ENCODE assay signal across 8 mouse cellular contexts in genomic region chr6:113604432-113605223, GRCm38 (mm10). TPM values are rescaled to one million over a fixed set of nuclear protein-coding genes. Genes with fewer than 3 reads are reported as not detected.
DNase-seq lines count a peak whose midpoint lies in the region; ATAC-seq and TF ChIP-seq lines count a peak whose summit lies in the region.

TSS of gene Brk1 (plus strand) at chr6:113604772.

- TF ChIP-seq CTCF in layer of hippocampus, adult 2 months (conservative IDR thresholded peaks at IDR 0.05) = peak; percentile 78
- peak; percentile 63; the same call in 1 of the 2 replicates for TF ChIP-seq CTCF in lung, embryonic 14.5 days (IDR thresholded peaks at IDR 0.05; ENCODE audit: low read depth)
- TF ChIP-seq CTCF in olfactory bulb, adult 2 months (IDR thresholded peaks at IDR 0.05; ENCODE audit: insufficient read depth, low read depth, low read length) = peak; percentile 30; the same call in 1 of the 2 replicates
- peak; percentile 89 for TF ChIP-seq CTCF in thymus, adult 2 months (IDR thresholded peaks at IDR 0.05; ENCODE audit: borderline replicate concordance, control insufficient read depth, extremely low read depth, insufficient read depth, low read length, poor library complexity)

- peak; percentile 98 for DNase-seq in ES-CJ7 (ENCODE audit: low read depth, low spot score)
- DNase-seq in cerebellum, adult 11 months = peak; percentile 92
- peak; percentile 77 for DNase-seq in heart, postnatal 25 days (ENCODE audit: low spot score)
- DNase-seq in layer of hippocampus, adult 2 months (ENCODE audit: low spot score in 2 of 2) = peak; percentile 89 to 92
- DNase-seq in lung, embryonic 14.5 days = peak; percentile 95
- DNase-seq in thymus, adult 2 months = peak; percentile 84

- peak; percentile 95 for ATAC-seq in forebrain, embryonic 15.5 days (replicated peaks)
- peak; percentile 94 for ATAC-seq in lung, embryonic 14.5 days (ENCODE audit: insufficient read depth)

- peaks cover 22% of the 10 kb centered on the region for H3K4me1 ChIP-seq in forebrain, embryonic 15.5 days
- H3K4me1 ChIP-seq in lung, embryonic 14.5 days (ENCODE audit: insufficient read depth) = no peaks in the 10 kb centered on the region; the same call in 1 of the 2 replicates
- peaks cover 13% of the 10 kb centered on the region for H3K4me1 ChIP-seq in olfactory bulb, adult 2 months (ENCODE audit: control insufficient read depth, insufficient read depth, low read length)
- peaks cover 7% of the 10 kb centered on the region for H3K4me1 ChIP-seq in thymus, adult 2 months (replicated peaks; ENCODE audit: control insufficient read depth, insufficient read depth, low read length)

- peak; percentile 73 for TF ChIP-seq POLR2A in olfactory bulb, adult 2 months (IDR thresholded peaks at IDR 0.05; ENCODE audit: insufficient read depth, low read depth, low read length)
- peak; percentile 35; the same call in 1 of the 2 replicates for TF ChIP-seq POLR2A in thymus, adult 2 months (IDR thresholded peaks at IDR 0.05; ENCODE audit: control insufficient read depth, extremely low read depth, insufficient read depth, low read length, poor library complexity)

- H3K9ac ChIP-seq in forebrain, embryonic 15.5 days (replicated peaks) = peak within 1 kb of the TSS; percentile 87
- peak within 1 kb of the TSS; percentile 91 for H3K9ac ChIP-seq in lung, embryonic 14.5 days

- H3K27ac ChIP-seq in forebrain, embryonic 15.5 days (replicated peaks) = peak within 1 kb of the TSS; percentile 75
- peak within 1 kb of the TSS; percentile 96 for H3K27ac ChIP-seq in layer of hippocampus, adult 2 months
- H3K27ac ChIP-seq in lung, embryonic 14.5 days (ENCODE audit: low read depth) = peak within 1 kb of the TSS; percentile 87
- peak within 1 kb of the TSS; percentile 53 for H3K27ac ChIP-seq in olfactory bulb, adult 2 months (ENCODE audit: insufficient read depth, low read depth, low read length)
- no peak within 1 kb of the TSS for H3K27ac ChIP-seq in thymus, adult 2 months (ENCODE audit: control insufficient read depth, insufficient read depth, low read length)

- intact Hi-C loops in heart, postnatal 25 days (cut with DNase I) = loop anchor here (2.0 to 5.0 kb wide), 2 partner anchors 20 to 72 kb away; partner anchors contain the start of genes Emc3 and Fancd2

- H3K9me3 ChIP-seq in forebrain, embryonic 15.5 days = no peaks in the 10 kb centered on the region
- H3K9me3 ChIP-seq in lung, embryonic 14.5 days (ENCODE audit: low read depth, low read length) = no peaks in the 10 kb centered on the region

- under 1% methylated on average over 56 of the region's 65 CpGs for WGBS in forebrain, embryonic 15.5 days
- WGBS in lung, embryonic 14.5 days = under 1% methylated on average over 65 of the region's 65 CpGs
- under 1% methylated on average over 61 of the region's 65 CpGs for WGBS in olfactory bulb, adult 2 months
- under 1% methylated on average over 64 of the region's 65 CpGs for whole genome bisulfite sequencing in thymus, adult 2 months

- H3K4me3 ChIP-seq in forebrain, embryonic 15.5 days = peak within 1 kb of the TSS; percentile 96
- peak within 1 kb of the TSS; percentile 95 for H3K4me3 ChIP-seq in layer of hippocampus, adult 2 months
- H3K4me3 ChIP-seq in lung, embryonic 14.5 days (ENCODE audit: low read depth, low read length) = peak within 1 kb of the TSS; percentile 94
- peak within 1 kb of the TSS; percentile 89 for H3K4me3 ChIP-seq in olfactory bulb, adult 2 months (ENCODE audit: insufficient read depth, low read depth, low read length)
- H3K4me3 ChIP-seq in thymus, adult 2 months (ENCODE audit: control insufficient read depth, insufficient read depth, low read length) = peak within 1 kb of the TSS; percentile 85

- H3K36me3 ChIP-seq in forebrain, embryonic 15.5 days = no peaks in the 10 kb centered on the region
- H3K36me3 ChIP-seq in lung, embryonic 14.5 days (ENCODE audit: insufficient read depth) = peaks cover 4% of the 10 kb centered on the region; the same call in 1 of the 2 replicates
- H3K36me3 ChIP-seq in thymus, adult 2 months (ENCODE audit: control insufficient read depth, insufficient read depth, low read length) = no peaks in the 10 kb centered on the region

- no peaks in the 10 kb centered on the region for H3K27me3 ChIP-seq in forebrain, embryonic 15.5 days
- H3K27me3 ChIP-seq in lung, embryonic 14.5 days (ENCODE audit: insufficient read depth, low read length) = no peaks in the 10 kb centered on the region
- no peaks in the 10 kb centered on the region for H3K27me3 ChIP-seq in thymus, adult 2 months (ENCODE audit: control insufficient read depth, insufficient read depth, low read length)

- H3K4me2 ChIP-seq in forebrain, embryonic 15.5 days (replicated peaks) = peak within 1 kb of the TSS; percentile 88
- peak within 1 kb of the TSS; percentile 91 for H3K4me2 ChIP-seq in lung, embryonic 14.5 days

RNA-seq across cellular contexts. Expression of gene Brk1, which starts in this region (rescaled TPM):
- polyA plus RNA-seq in forebrain, embryonic 15.5 days (2015; fragmentation: Nextera tagmentation; extraction: Ambion mirVana) = 239 and 240 TPM in 2 replicates
- 10 to 100 TPM; 70.0 to 70.9 TPM for total RNA-seq in heart, postnatal 25 days (2021)
- total RNA-seq in layer of hippocampus, adult 2 months (2021) = 100 to 1,000 TPM; 211 to 234 TPM
- polyA plus RNA-seq in lung, embryonic 14.5 days (2014; fragmentation: Nextera tagmentation; extraction: Ambion mirVana) = 227 and 239 TPM in 2 replicates
- polyA plus RNA-seq in olfactory bulb, adult 2 months (2012; ENCODE audit: insufficient read depth, insufficient read length, low replicate concordance, missing spikeins) = not detected in 2 replicates
- polyA plus RNA-seq in thymus, adult 2 months (2012; rRNA removed) = 197 and 243 TPM in 2 replicates

Comparison
In these comparisons a context has a peak if more than half of its experiments do, and no peak if none do; other contexts are left out.
1. CTCF ChIP-seq: peak in every context shown above with its lines; median percentile 89 in thymus, adult 2 months; 78 in layer of hippocampus, adult 2 months; 63 in lung, embryonic 14.5 days; 30 in olfactory bulb, adult 2 months.